Mouse (Mus musculus): Measurements from ENCODE around the gene Zfp637. TPM values are rescaled to one million over a fixed set of nuclear protein-coding genes. Genes with fewer than 3 reads are reported as not detected.
"Not testable (repeated sequence)": the region's sequence is repeated elsewhere in the genome, so short reads cannot be mapped to it uniquely, and the experiment has no call there.

Zfp637 gene
- total and polyA plus RNA-seq, 2 experiments from 2014 or later = 52.9 to 67.6 TPM

DNA sequence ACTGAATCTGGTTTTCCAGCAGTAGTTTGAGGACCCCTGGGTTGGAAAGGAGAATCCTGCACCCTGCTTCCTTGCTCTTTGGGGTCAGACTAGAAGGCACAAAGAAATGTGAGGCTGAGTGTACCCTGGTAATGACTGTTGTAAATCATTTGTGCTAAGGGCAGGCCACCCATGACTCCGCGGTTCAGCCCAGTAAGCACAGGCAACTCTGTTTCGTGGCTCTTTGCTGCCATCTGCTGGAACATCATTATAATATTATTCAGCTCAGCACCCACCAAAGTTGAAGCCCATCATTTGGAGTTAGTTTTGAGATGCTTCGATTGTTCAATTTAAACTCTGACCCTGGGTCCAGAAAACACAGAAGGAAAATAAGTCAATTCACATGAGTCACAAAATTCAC is 15.6 kb upstream of the Zfp637 start:
- Histone ChIP-seq H3K4me2 (ENCODE audit: low read depth, low read length) (no peak overlapping the region), H3K36me3 (replicated peaks; ENCODE audit: control insufficient read depth, insufficient read depth, low read length) (no peaks in the 10 kb centered on the region), H3K27me3 (ENCODE audit: control insufficient read depth, insufficient read depth, low read length) (peaks cover 14% of the 10 kb centered on the region), H3K27ac (ENCODE audit: low read depth) (no peak overlapping the region), H3K9ac (replicated peaks; ENCODE audit: low read depth, low read length) (no peak overlapping the region), H3K4me1 (ENCODE audit: control insufficient read depth, insufficient read depth) (no peaks in the 10 kb centered on the region), H3K4me3 (ENCODE audit: low read depth, low read length) (no peak overlapping the region), H3K9me3 (replicated peaks; ENCODE audit: control insufficient read depth, low read length) (no peaks in the 10 kb centered on the region)
- 17% methylated on average over 4 of the region's 4 CpGs for WGBS
- TF ChIP-seq EP300 (IDR thresholded peaks at IDR 0.05; ENCODE audit: low read depth) (no peak), CTCF (IDR thresholded peaks at IDR 0.05; ENCODE audit: low read depth) (peak; percentile 79)
- peak; percentile 58; the same call in 1 of the 2 replicates for ATAC-seq (ENCODE audit: insufficient read depth, low read depth)
- DNase-seq (ENCODE audit: low spot score) = peak; percentile 54

GRCm38 (mm10) chr6:117828273-117828672 is 12.7 kb upstream of the Zfp637 start:
- Histone ChIP-seq H3K9ac (replicated peaks; ENCODE audit: low read depth, low read length) (no peak overlapping the region), H3K27me3 (ENCODE audit: control insufficient read depth, insufficient read depth, low read length) (peaks cover 10% of the 10 kb centered on the region; the same call in 1 of the 2 replicates), H3K36me3 (replicated peaks; ENCODE audit: control insufficient read depth, insufficient read depth, low read length) (no peaks in the 10 kb centered on the region), H3K4me2 (ENCODE audit: low read depth, low read length) (no peak overlapping the region), H3K4me1 (ENCODE audit: control insufficient read depth, insufficient read depth) (no peaks in the 10 kb centered on the region), H3K9me3 (replicated peaks; ENCODE audit: control insufficient read depth, low read length) (no peaks in the 10 kb centered on the region), H3K4me3 (ENCODE audit: low read depth, low read length) (no peak overlapping the region), H3K27ac (ENCODE audit: low read depth) (no peak overlapping the region)
- WGBS = 22% methylated on average over 9 of the region's 9 CpGs
- TF ChIP-seq EP300 (IDR thresholded peaks at IDR 0.05; ENCODE audit: low read depth) = no peak
- TF ChIP-seq CTCF (IDR thresholded peaks at IDR 0.05; ENCODE audit: low read depth) = peak; percentile 84
- peak; percentile 39 for ATAC-seq (ENCODE audit: insufficient read depth, low read depth)
- peak; percentile 26 for DNase-seq (ENCODE audit: low spot score)

- Histone ChIP-seq H3K9ac (replicated peaks; ENCODE audit: low read depth, low read length) (peak overlapping the region; percentile 89), H3K27ac (ENCODE audit: low read depth) (peak overlapping the region; percentile 86), H3K36me3 (replicated peaks; ENCODE audit: control insufficient read depth, insufficient read depth, low read length) (peaks cover 35% of the 10 kb centered on the region), H3K9me3 (replicated peaks; ENCODE audit: control insufficient read depth, low read length) (no peaks in the 10 kb centered on the region), H3K27me3 (ENCODE audit: control insufficient read depth, insufficient read depth, low read length) (no peaks in the 10 kb centered on the region), H3K4me3 (ENCODE audit: low read depth, low read length) (peak overlapping the region; percentile 81), H3K4me2 (ENCODE audit: low read depth, low read length) (peak overlapping the region; percentile 75), H3K4me1 (ENCODE audit: control insufficient read depth, insufficient read depth) (0 out of 2 replicates have a peak, but pooled peaks cover 2% of the 10 kb centered on the region)
- DNase-seq (ENCODE audit: low spot score) (peak; percentile 15), ATAC-seq (ENCODE audit: insufficient read depth, low read depth) (peak; percentile 1; the same call in 1 of the 2 replicates)
- 10% methylated on average over 12 of the region's 12 CpGs for WGBS
- TF ChIP-seq EP300 (IDR thresholded peaks at IDR 0.05; ENCODE audit: low read depth) (no peak), CTCF (IDR thresholded peaks at IDR 0.05; ENCODE audit: low read depth) (no peak)
Observed at GRCm38 (mm10) chr6:117841511-117841955, 553 bp downstream of the Zfp637 start.

- 0 out of 2 replicates have a peak, but pooled peaks cover 2% of the 10 kb centered on the region for H3K4me1 ChIP-seq (ENCODE audit: control insufficient read depth, insufficient read depth)
- H3K4me2 ChIP-seq (ENCODE audit: low read depth, low read length) = no peak overlapping the region
- peaks cover 45% of the 10 kb centered on the region for H3K36me3 ChIP-seq (replicated peaks; ENCODE audit: control insufficient read depth, insufficient read depth, low read length)
- H3K9me3 ChIP-seq (replicated peaks; ENCODE audit: control insufficient read depth, low read length) = no peaks in the 10 kb centered on the region
- H3K27ac ChIP-seq (ENCODE audit: low read depth) = no peak overlapping the region
- no peak for DNase-seq (ENCODE audit: low spot score)
- no peaks in the 10 kb centered on the region for H3K27me3 ChIP-seq (ENCODE audit: control insufficient read depth, insufficient read depth, low read length)
- no peak for ATAC-seq (ENCODE audit: insufficient read depth, low read depth)
- H3K4me3 ChIP-seq (ENCODE audit: low read depth, low read length) = no peak overlapping the region
- H3K9ac ChIP-seq (replicated peaks; ENCODE audit: low read depth, low read length) = no peak overlapping the region
- TF ChIP-seq EP300 (IDR thresholded peaks at IDR 0.05; ENCODE audit: low read depth) (no peak), CTCF (IDR thresholded peaks at IDR 0.05; ENCODE audit: low read depth) (no peak)
- WGBS = 75% methylated on average over 9 of the region's 9 CpGs
Observed at GRCm38 (mm10) chr6:117844597-117844996, 3.6 kb downstream of the Zfp637 start.

- H3K27me3 ChIP-seq (ENCODE audit: control insufficient read depth, insufficient read depth, low read length); H3K4me2 ChIP-seq (ENCODE audit: low read depth, low read length); H3K4me3 ChIP-seq (ENCODE audit: low read depth, low read length); DNase-seq (ENCODE audit: low spot score); H3K9me3 ChIP-seq (replicated peaks; ENCODE audit: control insufficient read depth, low read length); H3K27ac ChIP-seq (ENCODE audit: low read depth); H3K9ac ChIP-seq (replicated peaks; ENCODE audit: low read depth, low read length); H3K4me1 ChIP-seq (ENCODE audit: control insufficient read depth, insufficient read depth); ATAC-seq (ENCODE audit: insufficient read depth, low read depth): not testable (repeated sequence)
- 92% methylated on average over 4 of the region's 4 CpGs for WGBS
- H3K36me3 ChIP-seq (replicated peaks; ENCODE audit: control insufficient read depth, insufficient read depth, low read length) = peaks cover 45% of the 10 kb centered on the region
Observed at GRCm38 (mm10) chr6:117846671-117847070, 5.7 kb downstream of the Zfp637 start.

GRCm38 (mm10) chr6:117847772-117848171 is 6.8 kb downstream of the Zfp637 start:
- no peak overlapping the region for H3K27ac ChIP-seq (ENCODE audit: low read depth)
- H3K4me1 ChIP-seq (ENCODE audit: control insufficient read depth, insufficient read depth) = no peaks in the 10 kb centered on the region
- ATAC-seq (ENCODE audit: insufficient read depth, low read depth) (no peak), DNase-seq (ENCODE audit: low spot score) (no peak)
- H3K9ac ChIP-seq (replicated peaks; ENCODE audit: low read depth, low read length) = no peak overlapping the region
- no peaks in the 10 kb centered on the region for H3K9me3 ChIP-seq (replicated peaks; ENCODE audit: control insufficient read depth, low read length)
- no peak overlapping the region for H3K4me2 ChIP-seq (ENCODE audit: low read depth, low read length)
- no peak overlapping the region for H3K4me3 ChIP-seq (ENCODE audit: low read depth, low read length)
- peaks cover 45% of the 10 kb centered on the region for H3K36me3 ChIP-seq (replicated peaks; ENCODE audit: control insufficient read depth, insufficient read depth, low read length)
- 94% methylated on average over 2 of the region's 2 CpGs for WGBS
- no peaks in the 10 kb centered on the region for H3K27me3 ChIP-seq (ENCODE audit: control insufficient read depth, insufficient read depth, low read length)
- TF ChIP-seq EP300 (IDR thresholded peaks at IDR 0.05; ENCODE audit: low read depth) (no peak), CTCF (IDR thresholded peaks at IDR 0.05; ENCODE audit: low read depth) (no peak)
